Mouse (Mus musculus) stomach, embryonic 14.5 days (tissue): ENCODE results near the gene Gnai2. TPM values are rescaled to one million over a fixed set of nuclear protein-coding genes. Genes with fewer than 3 reads are reported as not detected.

Source experiments
- ATAC-seq: fragments of 200-750 bp; cut with Nextera tagmentation; 2 replicates; pipeline ENCODE4 v1.8.0; 2017; ENCODE audit warnings: low read depth, moderate TSS enrichment; ENCODE audit not compliant: insufficient number of reproducible peaks, insufficient read depth, low FRiP score
- H3K27ac ChIP-seq: fragments of 300-500 bp; sonication (generic); 2 replicates; pipeline ENCODE4 v1.5.1; 2014; ENCODE audit warnings: mild to moderate bottlenecking, low read length, moderate library complexity, mixed read lengths
- H3K27me3 ChIP-seq: fragments of 300-500 bp; sonication (generic); 2 replicates; pipeline ENCODE4 v1.6.1; 2014; ENCODE audit warnings: low read length, control low read depth, mixed read lengths; ENCODE audit not compliant: control insufficient read depth, insufficient read depth
- H3K36me3 ChIP-seq: fragments of 300-500 bp; sonication (generic); 2 replicates; pipeline ENCODE4 v1.6.1; 2014; ENCODE audit warnings: mild to moderate bottlenecking, control low read depth, low read length, moderate library complexity, mixed read lengths; ENCODE audit not compliant: control insufficient read depth, insufficient read depth
- H3K4me1 ChIP-seq: fragments of 300-500 bp; sonication (generic); 2 replicates; pipeline ENCODE4 v1.6.1; 2014; ENCODE audit warnings: low read length, control low read depth, mixed read lengths; ENCODE audit not compliant: control insufficient read depth, insufficient read depth
- H3K4me2 ChIP-seq: fragments of 300-500 bp; sonication (generic); replicated peaks from 2 replicates; pipeline ENCODE4 v1.6.1; 2014; ENCODE audit warnings: low read depth, low read length, control low read depth
- H3K4me3 ChIP-seq: fragments of 300-500 bp; sonication (generic); 2 replicates; pipeline ENCODE4 v1.5.1; 2014; ENCODE audit warnings: low read depth, low read length, control low read depth
- H3K9ac ChIP-seq: fragments of 300-500 bp; sonication (generic); replicated peaks from 2 replicates; pipeline ENCODE4 v1.6.1; 2014; ENCODE audit warnings: low read depth, mild to moderate bottlenecking, control low read depth, low read length, moderate library complexity, mixed read lengths
- H3K9me3 ChIP-seq: fragments of 300-500 bp; sonication (generic); 2 replicates; pipeline ENCODE4 v1.6.1; 2016; ENCODE audit warnings: low read depth, low read length, control low read depth; ENCODE audit not compliant: control insufficient read depth
- WGBS: fragments of 180-500 bp; shearing (Covaris S2); extraction: QIAGEN DNeasy Blood & Tissue Kit; methylation state at CpG from one replicate; pipeline ENCODE4 v1.1.7; 2014; 5-methylcytosine and 5-hydroxymethylcytosine counted together
- polyA plus RNA-seq: library from polyadenylated mRNA; unstranded; fragments of >200 nt; fragmentation: Nextera tagmentation; extraction: Ambion mirVana; gene quantifications from 2 replicates; pipeline ENCODE4 v1.2.1, GENCODE M21; 2014

The Gnai2 gene
- polyA plus RNA-seq, 1 experiment from 2014 or later: 359 TPM

DNA sequence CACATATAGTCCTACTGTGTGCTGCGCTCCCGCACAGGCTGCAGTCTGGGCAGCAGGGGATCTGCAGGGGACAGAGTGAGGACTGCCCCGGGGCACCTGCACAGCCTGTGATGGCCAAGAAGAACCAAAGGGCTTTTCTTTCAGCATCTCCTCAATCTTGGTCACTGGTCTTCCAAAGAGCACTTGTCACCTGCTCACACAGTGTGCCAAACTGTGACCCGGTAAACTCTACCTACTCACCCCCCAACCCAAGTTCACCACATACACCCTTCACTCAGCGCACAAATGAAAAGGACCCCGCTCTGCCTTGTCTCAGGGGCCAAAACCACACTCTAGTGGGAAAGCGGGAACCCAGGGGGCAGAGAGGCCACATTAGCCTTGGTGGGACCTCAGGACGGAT lies 3.3 kb downstream of the Gnai2 start:
- Histone ChIP-seq H3K9me3 (no peaks in the 10 kb centered on the region), H3K9ac (no peak overlapping the region; the same call in 1 of the 2 replicates), H3K27ac (peak overlapping the region; percentile 83; the same call in 1 of the 2 replicates), H3K27me3 (no peaks in the 10 kb centered on the region), H3K4me2 (no peak overlapping the region), H3K4me1 (peaks cover 64% of the 10 kb centered on the region), H3K36me3 (peaks cover 3% of the 10 kb centered on the region; the same call in 1 of the 2 replicates), H3K4me3 (no peak overlapping the region)
- 90% methylated on average over 8 of the region's 8 CpGs for WGBS
- ATAC-seq: no peak

DNA sequence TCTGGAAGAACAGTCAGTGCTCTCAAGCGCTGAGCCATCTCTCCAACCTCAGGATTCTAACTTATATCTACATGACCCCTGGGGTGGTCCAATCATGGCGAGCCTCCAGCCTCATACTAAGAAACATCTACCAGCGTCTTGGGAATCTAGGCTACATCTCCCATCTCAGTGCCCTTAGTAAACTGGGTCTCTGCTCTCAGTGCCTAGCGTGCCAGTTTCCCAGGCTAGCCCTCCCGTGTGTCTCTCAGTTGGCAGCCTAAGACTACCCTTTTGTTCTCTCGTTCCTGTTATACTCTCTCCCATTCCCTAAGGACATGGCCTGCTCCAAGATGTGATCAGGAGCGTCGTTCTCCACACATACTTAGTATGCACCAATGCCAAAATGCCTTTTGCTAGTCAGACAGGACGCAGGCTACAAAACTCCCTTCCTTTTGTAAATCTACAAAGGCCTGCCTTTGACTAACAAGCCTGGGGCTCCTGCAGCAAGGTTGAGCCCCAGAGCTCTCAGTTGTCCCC lies 3.8 kb downstream of the Gnai2 start:
- H3K4me1 ChIP-seq: peaks cover 66% of the 10 kb centered on the region
- H3K4me2 ChIP-seq: no peak overlapping the region
- 75% methylated on average over 9 of the region's 9 CpGs for WGBS
- ATAC-seq: no peak
- H3K27ac ChIP-seq: peak overlapping the region; percentile 83
- H3K9ac ChIP-seq: no peak overlapping the region
- H3K36me3 ChIP-seq: peaks cover 3% of the 10 kb centered on the region; the same call in 1 of the 2 replicates
- no peaks in the 10 kb centered on the region for H3K9me3 ChIP-seq
- H3K27me3 ChIP-seq: no peaks in the 10 kb centered on the region
- H3K4me3 ChIP-seq: no peak overlapping the region

DNA sequence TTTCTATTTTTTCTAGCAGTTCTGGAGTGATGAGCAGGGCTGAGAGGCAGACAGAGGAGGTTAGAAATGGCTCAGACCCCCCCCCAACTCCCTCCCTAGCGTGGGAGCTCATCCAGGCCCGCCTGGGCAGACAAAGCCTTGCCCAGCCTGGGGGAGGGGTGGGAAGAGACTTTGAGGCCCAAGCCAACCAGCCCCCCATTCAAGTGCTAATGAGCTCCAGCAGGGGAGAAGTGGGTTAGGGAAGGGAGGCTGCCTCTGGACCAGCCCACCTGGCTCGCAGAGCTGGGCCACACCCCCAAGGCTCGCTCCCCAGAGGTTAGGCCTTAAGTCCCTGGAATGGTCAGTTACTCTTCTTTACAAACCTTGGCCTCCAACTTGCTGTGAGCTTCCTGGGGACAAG lies 4.6 kb downstream of the Gnai2 start:
- no peaks in the 10 kb centered on the region for H3K27me3 ChIP-seq
- ATAC-seq: no peak
- peaks cover 4% of the 10 kb centered on the region; the same call in 1 of the 2 replicates for H3K36me3 ChIP-seq
- WGBS: 11% methylated on average over 4 of the region's 4 CpGs
- H3K9ac ChIP-seq: 0 out of 2 replicates have a peak overlapping the region, but pooled peaks have one; percentile 3
- no peaks in the 10 kb centered on the region for H3K9me3 ChIP-seq
- H3K4me1 ChIP-seq: peaks cover 68% of the 10 kb centered on the region
- H3K27ac ChIP-seq: peak overlapping the region; percentile 83
- H3K4me2 ChIP-seq: peak overlapping the region; percentile 24
- no peak overlapping the region for H3K4me3 ChIP-seq

DNA sequence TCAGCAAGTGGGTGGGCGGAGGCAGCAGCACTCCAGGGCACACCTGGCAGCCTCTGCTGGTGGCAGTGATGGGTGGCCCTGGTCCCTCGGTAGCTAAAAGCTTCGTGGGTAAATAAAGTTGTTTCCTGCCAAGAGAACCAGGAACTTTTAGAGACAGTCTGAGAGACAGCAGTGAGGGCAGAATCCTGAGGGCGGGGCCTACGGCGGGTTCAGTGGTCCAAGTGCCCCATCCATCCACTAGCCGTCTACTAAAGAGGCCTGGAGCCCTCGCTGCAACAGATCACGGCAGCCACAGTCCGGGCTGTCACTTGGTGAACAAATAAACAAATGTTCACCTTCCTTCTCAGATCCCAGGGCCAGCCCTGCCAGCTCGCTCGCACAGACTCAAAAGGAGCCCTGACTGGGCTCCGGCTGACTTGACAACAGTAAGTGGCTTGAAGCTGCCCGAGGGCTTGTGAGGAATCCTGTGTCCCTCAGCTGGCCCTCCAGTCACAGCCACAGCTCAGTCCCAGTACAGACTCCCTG lies 5.2 kb downstream of the Gnai2 start:
- H3K36me3 ChIP-seq: peaks cover 9% of the 10 kb centered on the region; the same call in 1 of the 2 replicates
- 14% methylated on average over 14 of the region's 14 CpGs for WGBS
- no peaks in the 10 kb centered on the region for H3K9me3 ChIP-seq
- no peak overlapping the region for H3K9ac ChIP-seq
- H3K27me3 ChIP-seq: no peaks in the 10 kb centered on the region
- peaks cover 71% of the 10 kb centered on the region for H3K4me1 ChIP-seq
- peak overlapping the region; percentile 83 for H3K27ac ChIP-seq
- no peak overlapping the region for H3K4me3 ChIP-seq
- no peak for ATAC-seq
- H3K4me2 ChIP-seq: peak overlapping the region; percentile 24

DNA sequence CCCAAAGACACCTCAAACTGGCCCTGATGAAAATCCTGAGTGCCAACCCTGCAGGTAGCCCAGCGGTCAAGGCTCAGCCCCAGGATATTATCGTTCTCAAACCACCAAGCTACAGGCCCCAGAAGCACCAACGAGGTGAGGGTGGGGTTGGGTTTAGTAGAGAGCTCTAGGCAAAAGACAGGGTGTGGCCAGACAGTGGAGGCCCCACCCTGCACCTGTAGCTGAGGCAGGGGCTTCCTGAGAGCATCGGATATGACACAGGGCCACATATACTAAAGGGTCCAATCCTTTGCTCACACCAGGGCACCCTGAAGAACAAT lies 5.8 kb downstream of the Gnai2 start:
- Histone ChIP-seq H3K4me3 (no peak overlapping the region), H3K9ac (no peak overlapping the region), H3K36me3 (peaks cover 13% of the 10 kb centered on the region), H3K27me3 (no peaks in the 10 kb centered on the region), H3K4me1 (peaks cover 77% of the 10 kb centered on the region), H3K9me3 (no peaks in the 10 kb centered on the region), H3K27ac (peak overlapping the region; percentile 76; the same call in 1 of the 2 replicates), H3K4me2 (0 out of 2 replicates have a peak overlapping the region, but pooled peaks have one; percentile 3)
- WGBS: 28% methylated on average over 4 of the region's 4 CpGs
- no peak for ATAC-seq

DNA sequence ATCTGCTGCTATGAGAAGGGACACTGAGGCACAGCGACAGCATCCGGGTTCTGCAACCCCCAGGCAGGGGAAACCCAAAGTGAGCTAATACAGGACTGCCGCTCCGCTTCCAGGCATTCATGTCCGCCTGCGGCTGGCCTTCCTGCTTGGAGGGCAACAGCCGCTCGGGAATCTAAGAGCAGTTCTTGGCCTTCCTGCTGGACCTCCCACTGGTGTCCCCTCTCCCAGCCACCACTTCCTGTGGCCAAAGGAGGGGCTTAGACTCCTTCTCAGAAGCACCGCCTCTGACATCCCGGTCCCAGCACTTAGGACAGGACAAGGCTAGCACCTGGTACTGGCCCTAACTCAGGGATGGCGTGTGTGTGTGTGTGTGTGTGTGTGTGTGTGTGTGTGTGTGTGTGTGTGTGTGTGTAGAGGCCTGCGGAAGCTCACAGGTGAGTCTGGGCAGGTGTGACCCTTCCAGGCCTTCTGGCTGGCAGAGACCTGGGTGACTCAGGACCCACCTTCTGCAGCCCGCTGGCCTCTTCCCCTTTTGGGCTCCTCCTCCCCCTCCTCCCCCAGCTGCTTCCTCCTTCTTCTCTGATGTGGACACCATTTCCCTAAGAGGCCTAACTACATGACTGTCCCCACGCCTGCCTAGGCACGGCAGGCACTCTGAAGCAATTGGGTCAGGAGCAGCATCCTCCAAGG lies 6.3 kb downstream of the Gnai2 start:
- Histone ChIP-seq H3K4me3 (no peak overlapping the region), H3K9ac (no peak overlapping the region), H3K4me1 (peaks cover 82% of the 10 kb centered on the region), H3K4me2 (peak overlapping the region; percentile 14), H3K36me3 (peaks cover 18% of the 10 kb centered on the region), H3K27ac (peak overlapping the region; percentile 79; the same call in 1 of the 2 replicates), H3K27me3 (no peaks in the 10 kb centered on the region), H3K9me3 (no peaks in the 10 kb centered on the region)
- 51% methylated on average over 14 of the region's 15 CpGs for WGBS
- ATAC-seq: no peak

DNA sequence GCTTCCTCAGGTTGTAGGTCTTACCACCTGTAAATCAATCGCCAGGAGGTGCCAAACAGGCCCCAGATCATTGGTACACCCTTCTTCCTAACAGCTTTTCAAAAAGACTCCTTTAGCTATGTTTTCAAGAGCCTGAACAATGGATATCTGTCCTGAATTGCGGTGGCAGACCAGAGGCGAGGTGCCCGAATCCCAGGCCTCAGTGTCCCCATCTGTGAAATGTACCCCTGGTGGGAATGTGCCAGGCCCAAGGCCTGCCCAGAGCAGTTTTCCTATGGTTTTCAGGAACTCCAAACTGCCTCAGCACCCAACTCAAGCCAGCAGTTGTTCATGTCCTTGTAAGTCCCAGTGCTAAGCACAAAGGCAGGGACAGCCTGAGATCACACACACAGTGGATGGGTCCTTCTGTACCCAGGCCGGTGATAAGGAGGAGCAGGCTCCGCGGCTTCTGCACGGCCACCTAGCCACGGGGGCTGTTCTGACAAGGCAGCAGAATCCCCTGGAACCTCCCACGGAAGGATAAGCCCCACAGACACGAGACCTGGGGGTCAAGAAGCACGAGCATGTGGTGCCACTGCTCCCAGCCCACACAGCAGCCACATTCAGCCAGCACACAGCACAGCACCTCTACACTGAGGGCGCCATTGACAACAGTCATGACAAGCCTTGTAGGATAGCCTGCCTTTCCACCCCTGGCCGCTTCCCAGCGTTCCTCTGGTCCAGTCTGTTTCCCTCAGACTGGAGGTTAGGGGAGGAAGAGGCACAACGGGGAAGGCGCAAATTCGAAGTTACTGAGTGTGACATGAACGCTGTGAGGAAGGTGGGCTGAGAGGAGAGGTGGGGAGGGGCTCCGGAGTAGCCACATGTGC lies 7.5 kb downstream of the Gnai2 start:
- H3K4me1 ChIP-seq: peaks cover 77% of the 10 kb centered on the region

DNA sequence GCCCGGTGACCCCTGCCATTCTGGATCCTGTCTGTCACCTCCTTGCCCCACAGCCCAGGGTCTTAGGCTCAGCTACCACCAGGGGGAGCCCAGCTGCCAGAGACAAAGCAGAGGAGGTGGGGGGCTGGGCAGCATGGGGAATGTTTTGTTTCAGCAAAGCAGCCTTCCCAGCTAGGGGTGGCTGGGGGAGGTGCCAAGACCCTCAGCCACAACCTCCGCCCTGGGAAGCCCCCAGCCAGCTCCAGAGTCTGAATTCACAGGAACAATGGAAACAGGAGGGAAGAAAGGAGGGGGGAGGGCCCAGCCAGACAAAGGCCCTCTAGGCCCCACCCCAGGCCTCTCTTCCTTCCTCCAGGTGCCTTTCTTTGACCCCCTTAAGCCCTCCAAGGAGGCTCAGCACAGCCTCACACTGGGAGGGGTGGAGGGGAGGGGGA lies 8.3 kb downstream of the Gnai2 start:
- WGBS: 0% methylated on average over 2 of the region's 2 CpGs
- peak overlapping the region; percentile 79 for H3K27ac ChIP-seq
- H3K9me3 ChIP-seq: no peaks in the 10 kb centered on the region
- peak; percentile 51; the same call in 1 of the 2 replicates for ATAC-seq
- H3K4me2 ChIP-seq: peak overlapping the region; percentile 32
- H3K4me3 ChIP-seq: no peak overlapping the region
- H3K36me3 ChIP-seq: peaks cover 31% of the 10 kb centered on the region
- H3K9ac ChIP-seq: peak overlapping the region; percentile 36; the same call in 1 of the 2 replicates
- H3K27me3 ChIP-seq: no peaks in the 10 kb centered on the region
- peaks cover 70% of the 10 kb centered on the region for H3K4me1 ChIP-seq

More for the DNA sequence above, 7.5 kb downstream of the Gnai2 start:
- Histone ChIP-seq H3K4me2 (peak overlapping the region; percentile 32; the same call in 1 of the 2 replicates), H3K9me3 (no peaks in the 10 kb centered on the region), H3K9ac (no peak overlapping the region; the same call in 1 of the 2 replicates), H3K27ac (peak overlapping the region; percentile 79), H3K27me3 (no peaks in the 10 kb centered on the region), H3K4me3 (no peak overlapping the region), H3K36me3 (peaks cover 26% of the 10 kb centered on the region)
- 42% methylated on average over 20 of the region's 20 CpGs for WGBS
- no peak for ATAC-seq
